Mouse (Mus musculus) embryonic fibroblast, embryonic 13.5 days (primary cell): Measurements from ENCODE around the gene Dcpp1. TPM values are rescaled to one million over a fixed set of nuclear protein-coding genes. Genes with fewer than 3 reads are reported as not detected.
A peak's percentile ranks its signal among the peaks of the same experiment; 100 is the strongest.

Experiments used
- H3K27ac ChIP-seq: 2 replicates; pipeline ENCODE4 v1.5.1; 2012; ENCODE audit warnings: low read length, control low read depth, inconsistent platforms; ENCODE audit not compliant: insufficient read depth
- H3K4me1 ChIP-seq: 2 replicates; pipeline ENCODE4 v1.6.1; 2011; ENCODE audit warnings: low read length; ENCODE audit not compliant: control insufficient read depth, insufficient read depth
- H3K4me3 ChIP-seq: 2 replicates; pipeline ENCODE4 v1.5.1; 2011; ENCODE audit warnings: mild to moderate bottlenecking, control low read depth, low read length; ENCODE audit not compliant: insufficient read depth
- CTCF ChIP-seq: IDR thresholded peaks from 2 replicates; pipeline ENCODE4 v1.5.1; 2011; ENCODE audit warnings: mild to moderate bottlenecking, control low read depth, low read length, moderate library complexity, borderline replicate concordance; ENCODE audit not compliant: insufficient read depth
- POLR2A ChIP-seq: IDR thresholded peaks from 2 replicates; pipeline ENCODE4 v1.6.1; 2011; ENCODE audit warnings: low read depth, mild to moderate bottlenecking, control low read depth, low read length, moderate library complexity
- polyA plus RNA-seq: library from polyadenylated mRNA; stranded (reverse); fragments of >200 nt; gene quantifications from 2 replicates; pipeline ENCODE4 v1.2.4, GENCODE M21; 2011; ENCODE audit warnings: low read depth; ENCODE audit not compliant: missing spikeins, insufficient read length

Gene Dcpp1
- polyA plus RNA-seq, 1 experiment, result not detected

- Histone ChIP-seq H3K4me3 (peak overlapping the region; percentile 61), H3K4me1 (peaks cover 4% of the 10 kb centered on the region; the same call in 1 of the 2 replicates), H3K27ac (peak overlapping the region; percentile 7; the same call in 1 of the 2 replicates)
- TF ChIP-seq POLR2A (peak; percentile 78), CTCF (no peak)
Observed at GRCm38 (mm10) chr17:23924531-23925007, 43.9 kb downstream of the Dcpp1 start.

DNA sequence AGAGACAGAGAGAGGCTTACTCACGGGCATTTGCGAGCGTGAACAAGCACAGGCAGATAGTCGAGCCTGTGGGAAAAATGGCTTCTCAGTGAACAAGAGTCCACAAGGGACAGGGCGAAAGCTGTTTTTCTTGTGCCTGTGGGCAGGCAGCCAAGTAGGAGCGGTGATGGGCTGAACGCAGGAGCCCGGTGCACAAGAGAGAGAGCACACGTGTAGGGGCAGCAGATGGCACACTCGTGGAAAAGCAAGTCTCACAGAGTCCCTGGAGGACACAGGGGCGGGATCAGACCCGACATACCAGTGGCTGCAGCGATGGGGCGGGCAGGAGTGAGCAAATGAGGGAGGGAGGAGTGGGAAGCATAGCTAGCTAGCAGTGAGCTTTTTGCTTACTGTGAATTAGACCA lies 44.4 kb downstream of the Dcpp1 start:
- TF ChIP-seq POLR2A, result peak; percentile 65
- no peak for TF ChIP-seq CTCF
- Histone ChIP-seq H3K27ac (peak overlapping the region; percentile 56), H3K4me3 (peak overlapping the region; percentile 61), H3K4me1 (peaks cover 4% of the 10 kb centered on the region; the same call in 1 of the 2 replicates)

- no peak overlapping the region for H3K4me3 ChIP-seq
- TF ChIP-seq POLR2A (no peak), CTCF (no peak)
- H3K27ac ChIP-seq, result no peak overlapping the region
- H3K4me1 ChIP-seq, result no peaks in the 10 kb centered on the region
Observed at GRCm38 (mm10) chr17:23931157-23931556, 50.5 kb downstream of the Dcpp1 start.

Other genes with a start within 250 kb of the Dcpp1 start
- 0.30 and 0.50 TPM in 2 replicates for gene Mmp25, start 235.6 kb upstream of the Dcpp1 start, polyA plus RNA-seq
- not detected in 2 replicates for gene Bicdl2, start 220.4 kb upstream of the Dcpp1 start, polyA plus RNA-seq
- gene Hcfc1r1, start 207.3 kb upstream of the Dcpp1 start, polyA plus RNA-seq, result 146 and 164 TPM in 2 replicates
- 15.7 and 20.1 TPM in 2 replicates for gene Thoc6, start 207.0 kb upstream of the Dcpp1 start, polyA plus RNA-seq
- gene Tnfrsf12a, start 203.4 kb upstream of the Dcpp1 start, polyA plus RNA-seq, result 126 and 221 TPM in 2 replicates
- gene Cldn6, start 201.6 kb upstream of the Dcpp1 start, polyA plus RNA-seq, result not detected in 2 replicates
- not detected in 2 replicates for gene Cldn9, start 196.8 kb upstream of the Dcpp1 start, polyA plus RNA-seq
- not detected in 2 replicates for gene 1520401A03Rik, start 158.1 kb upstream of the Dcpp1 start, polyA plus RNA-seq
- gene Pkmyt1, start 154.5 kb upstream of the Dcpp1 start, polyA plus RNA-seq, result 9.2 and 10.9 TPM in 2 replicates
- 5.1 and 6.3 TPM in 2 replicates for gene Paqr4, start 140.0 kb upstream of the Dcpp1 start, polyA plus RNA-seq
- not detected in 2 replicates for gene Kremen2, start 135.0 kb upstream of the Dcpp1 start, polyA plus RNA-seq
- gene Flywch1, start 109.3 kb upstream of the Dcpp1 start, polyA plus RNA-seq, result 29.3 and 33.0 TPM in 2 replicates
- 2.2 and 2.8 TPM in 2 replicates for gene Flywch2, start 94.8 kb upstream of the Dcpp1 start, polyA plus RNA-seq
- 264 and 303 TPM in 2 replicates for gene Srrm2, start 90.3 kb upstream of the Dcpp1 start, polyA plus RNA-seq
- 303 and 364 TPM in 2 replicates for gene Elob, start 51.7 kb upstream of the Dcpp1 start, polyA plus RNA-seq
- not detected in 2 replicates for gene Prss33, start 44.8 kb upstream of the Dcpp1 start, polyA plus RNA-seq
- gene Prss32, start 37.0 kb upstream of the Dcpp1 start, polyA plus RNA-seq, result not detected in 2 replicates
- gene Prss41, start 36.7 kb upstream of the Dcpp1 start, polyA plus RNA-seq, result not detected in 2 replicates
- gene Prss21, start 12.8 kb upstream of the Dcpp1 start, polyA plus RNA-seq, result not detected in 2 replicates
- gene Dcpp2, start within 50 bp of the Dcpp1 start, polyA plus RNA-seq, result not detected in 2 replicates
- not detected in 2 replicates for gene Dcpp3, start 36.6 kb downstream of the Dcpp1 start, polyA plus RNA-seq
- gene Sbp, start 60.8 kb downstream of the Dcpp1 start, polyA plus RNA-seq, result not detected in 2 replicates
- not detected in 2 replicates for gene Sbpl, start 74.4 kb downstream of the Dcpp1 start, polyA plus RNA-seq
- not detected in 2 replicates for gene Prss30, start 99.7 kb downstream of the Dcpp1 start, polyA plus RNA-seq
- gene Prss22, start 117.2 kb downstream of the Dcpp1 start, polyA plus RNA-seq, result 0.62 TPM in 1 of 2 replicates, not detected in the other
- 0.42 TPM in 1 of 2 replicates, not detected in the other for gene Prss27, start 157.3 kb downstream of the Dcpp1 start, polyA plus RNA-seq
- gene Kctd5, start 192.6 kb downstream of the Dcpp1 start, polyA plus RNA-seq, result 80.8 and 83.2 TPM in 2 replicates